Mouse (Mus musculus) heart, adult 9 months (tissue): ENCODE data around the gene Nfx1.

Experiments used
- DNase-seq, 2 experiments: peaks; one replicate each; pipeline ENCODE4 v3.0.0; 2022; ENCODE audit warnings: low spot score in 2 of 2

Gene Nfx1

DNA sequence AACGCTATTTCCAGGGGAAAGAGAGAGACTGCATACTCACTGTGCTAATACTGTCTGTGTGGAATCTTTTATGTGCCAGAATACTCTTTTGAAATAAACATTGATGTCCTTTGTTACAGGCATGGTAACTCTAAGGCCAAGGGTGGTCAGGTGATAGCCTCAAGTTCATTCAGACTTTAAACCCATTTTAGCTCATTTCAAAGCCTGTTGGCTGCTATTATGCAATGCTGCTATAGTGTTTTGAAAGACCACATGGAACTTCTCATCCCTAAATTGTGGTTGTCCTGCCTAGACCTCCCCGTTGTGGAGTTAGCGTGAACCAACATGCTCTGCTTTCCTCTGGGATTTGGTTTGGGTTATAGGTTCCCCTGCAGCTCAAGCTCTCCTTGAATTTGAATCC is 5.0 kb downstream of the Nfx1 start:
- DNase-seq = no peak

DNA sequence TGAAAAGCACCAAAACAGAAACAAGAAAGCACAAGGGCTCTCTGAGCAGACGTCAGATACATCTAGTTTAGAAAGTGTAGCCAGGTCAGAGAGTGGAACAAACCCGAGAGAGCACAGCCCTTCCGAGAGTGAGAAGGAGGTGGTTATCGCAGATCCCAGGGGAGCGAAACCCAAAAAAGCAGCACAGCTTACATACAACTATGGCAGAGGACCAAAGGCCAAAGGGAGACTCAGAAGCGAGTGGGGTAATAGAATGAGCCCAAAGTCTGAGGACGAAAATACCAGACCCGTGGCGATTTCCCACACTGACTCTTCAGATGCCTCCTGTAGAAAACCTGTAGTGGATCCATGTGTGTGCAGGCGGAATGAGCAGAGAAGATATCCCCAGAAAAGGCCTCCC is 5.9 kb downstream of the Nfx1 start:
- no peak for DNase-seq

DNA sequence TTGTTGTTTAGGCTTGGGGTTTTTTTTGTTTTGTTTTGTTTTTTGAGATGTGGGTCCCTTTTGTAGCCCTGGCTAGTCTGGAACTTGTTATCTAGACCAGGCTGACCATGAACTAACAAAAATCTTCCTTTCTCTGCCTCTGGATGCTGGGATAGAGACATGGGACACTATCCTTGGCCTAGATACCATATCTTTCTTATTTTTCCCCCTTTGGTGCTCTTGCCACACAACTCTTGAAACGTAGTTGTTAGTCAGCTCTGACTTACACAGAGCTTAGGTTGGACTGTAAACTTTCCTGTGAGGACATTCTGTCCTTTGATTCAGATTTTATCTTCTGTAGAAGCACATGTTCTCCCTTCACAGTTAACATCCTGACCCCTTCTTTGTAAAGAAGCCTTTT is 8.7 kb downstream of the Nfx1 start:
- DNase-seq = no peak

DNA sequence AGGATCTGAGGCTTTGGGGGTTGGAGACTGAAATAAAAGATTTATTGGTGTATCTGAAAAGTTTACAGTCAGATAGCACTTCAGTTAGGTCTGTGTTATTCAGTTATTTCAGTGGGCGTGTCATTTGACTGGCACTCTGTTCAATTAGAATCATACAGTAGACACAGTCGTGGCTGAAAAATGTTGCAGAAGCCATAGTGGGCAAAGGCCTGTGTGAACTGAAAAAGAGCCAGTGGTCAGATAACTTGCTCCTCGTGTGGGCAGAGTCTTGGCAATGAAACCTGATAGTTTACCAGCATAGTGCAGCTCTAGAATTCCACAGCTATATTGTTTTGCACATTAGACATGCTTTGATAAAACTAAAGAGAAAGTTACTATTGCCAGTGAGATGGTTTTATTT is 11.8 kb downstream of the Nfx1 start:
- DNase-seq = no peak

DNA sequence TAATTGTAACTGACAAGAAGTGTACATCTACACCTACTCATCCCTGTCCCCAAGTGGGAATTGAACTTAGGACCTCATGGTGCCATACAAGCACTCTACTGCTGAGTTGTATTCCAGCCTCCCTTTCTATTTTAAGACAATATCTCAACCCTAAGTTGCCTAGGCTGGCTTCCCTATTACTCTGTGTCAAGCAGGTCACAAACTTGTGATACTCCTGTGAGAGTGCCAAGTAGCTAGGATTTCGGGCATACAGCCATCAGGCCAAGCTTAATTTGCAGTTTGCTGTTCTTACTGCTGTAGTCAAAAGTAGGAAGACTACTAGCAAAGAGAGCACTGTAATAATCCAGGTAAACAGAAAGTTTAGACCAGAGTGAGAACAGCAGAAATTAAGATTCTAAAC is 13.0 kb downstream of the Nfx1 start:
- DNase-seq = peak; percentile 35 to 72

DNA sequence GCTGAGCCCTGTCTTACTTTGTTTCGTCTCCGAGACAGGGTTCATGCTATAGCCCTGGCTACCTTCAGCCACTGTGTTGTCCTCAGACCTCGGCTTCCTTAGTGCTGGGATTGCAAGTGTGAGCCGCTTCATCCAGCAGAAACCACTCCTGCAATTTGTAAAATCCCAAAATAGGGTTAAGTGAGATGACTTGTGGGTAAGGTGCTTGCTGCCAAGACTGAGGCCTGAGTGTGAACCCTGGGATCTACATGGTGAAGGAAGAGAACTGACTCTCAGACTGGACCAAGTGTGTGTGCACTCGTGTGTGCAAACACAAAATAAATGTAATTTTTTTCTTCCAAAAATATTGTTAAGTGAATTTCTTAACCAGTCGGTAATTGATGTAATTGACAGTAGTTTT is 18.9 kb downstream of the Nfx1 start:
- no peak for DNase-seq

DNA sequence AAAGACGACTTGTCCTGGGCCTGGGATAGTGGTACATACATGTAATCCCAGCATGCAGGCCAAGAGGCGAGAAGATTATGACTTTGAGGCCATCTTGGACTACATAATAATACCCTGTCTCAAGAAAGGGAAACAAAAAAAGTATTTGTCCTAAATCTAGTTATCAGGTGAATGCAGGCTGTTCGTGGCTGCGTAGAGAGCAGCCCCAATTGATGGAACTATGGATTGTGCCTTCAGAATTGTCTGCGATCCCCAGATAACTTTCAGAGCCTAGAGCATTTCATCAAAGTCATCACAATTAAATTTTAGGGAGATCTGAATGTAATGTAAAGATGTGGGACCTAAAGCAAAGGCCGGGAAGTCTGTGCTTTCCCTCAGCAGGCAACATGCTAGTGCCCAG is 25.6 kb downstream of the Nfx1 start:
- DNase-seq = no peak

DNA sequence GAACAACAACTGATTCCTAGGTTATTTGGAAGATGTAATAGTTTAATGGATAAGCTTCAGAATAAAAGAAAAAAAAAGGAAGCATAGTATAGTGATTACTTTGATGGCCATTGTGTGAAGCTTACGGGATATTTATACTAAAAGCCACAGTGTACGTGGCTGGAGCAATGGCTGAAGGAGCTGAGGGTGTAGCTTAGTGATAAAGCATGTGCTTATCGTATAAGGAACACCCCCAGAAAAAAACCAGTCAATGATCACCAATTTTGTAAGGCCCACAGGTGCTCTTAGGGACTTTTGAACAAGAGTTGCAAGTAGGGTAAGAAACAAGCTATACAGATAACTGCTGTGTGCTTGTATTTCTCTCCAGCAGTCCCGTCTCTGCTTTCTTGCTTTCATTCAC is 27.2 kb downstream of the Nfx1 start:
- DNase-seq = no peak

DNA sequence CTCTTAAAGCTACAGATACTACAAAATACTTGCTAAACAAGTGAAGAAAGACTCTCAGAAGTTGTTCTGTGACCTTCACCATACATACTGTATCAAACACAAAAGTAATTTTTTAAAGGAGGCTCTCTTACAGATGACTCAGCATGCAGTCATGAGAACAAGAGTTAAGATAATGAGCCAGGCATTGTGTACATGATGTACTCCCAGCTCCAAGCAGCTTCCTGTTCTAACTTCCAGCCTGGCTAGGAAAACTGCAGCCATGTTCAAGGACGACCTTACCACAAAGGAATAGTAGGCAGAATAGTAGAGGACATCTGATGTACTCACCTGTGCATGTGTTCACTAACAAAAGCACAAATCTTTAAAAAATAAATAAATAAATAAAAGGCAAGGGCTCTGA is 29.6 kb downstream of the Nfx1 start:
- DNase-seq = no peak

DNA sequence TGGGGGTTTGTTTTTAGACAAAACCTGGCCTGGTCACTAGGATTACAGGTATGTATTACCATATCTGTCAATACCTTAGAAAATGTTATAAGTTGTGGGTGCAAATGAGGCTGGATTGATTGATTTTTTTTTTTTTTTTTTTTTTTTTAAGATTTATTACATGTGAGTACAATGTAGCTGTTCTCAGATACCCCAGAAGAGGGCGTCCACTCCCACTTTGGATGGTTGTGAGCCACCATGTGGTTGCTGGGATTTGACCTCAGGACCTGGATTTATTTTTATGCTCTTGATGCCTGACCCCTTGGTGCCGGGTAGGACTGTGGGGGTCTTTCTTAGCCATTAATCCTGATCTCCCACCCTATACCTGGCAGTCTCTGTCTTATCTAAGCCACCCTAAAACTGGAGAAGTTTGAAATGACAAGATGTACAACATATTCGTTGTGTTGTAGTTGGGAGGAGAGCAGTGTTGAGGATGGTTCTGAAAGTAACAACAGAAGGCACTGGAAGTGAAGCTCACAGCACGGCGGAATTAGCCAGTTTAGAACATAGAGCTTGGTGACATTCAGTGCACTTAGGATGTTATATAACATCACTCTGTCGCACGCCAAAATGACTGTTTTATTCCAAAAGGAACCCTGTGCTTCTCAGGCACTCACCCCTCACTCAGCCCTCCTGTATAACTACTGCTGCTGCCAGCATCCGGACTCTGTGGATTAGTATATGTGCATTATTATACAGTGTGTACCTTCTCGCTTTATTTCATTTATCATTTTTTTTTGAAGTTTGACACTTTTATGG is 30.3 kb downstream of the Nfx1 start:
- no peak for DNase-seq

DNA sequence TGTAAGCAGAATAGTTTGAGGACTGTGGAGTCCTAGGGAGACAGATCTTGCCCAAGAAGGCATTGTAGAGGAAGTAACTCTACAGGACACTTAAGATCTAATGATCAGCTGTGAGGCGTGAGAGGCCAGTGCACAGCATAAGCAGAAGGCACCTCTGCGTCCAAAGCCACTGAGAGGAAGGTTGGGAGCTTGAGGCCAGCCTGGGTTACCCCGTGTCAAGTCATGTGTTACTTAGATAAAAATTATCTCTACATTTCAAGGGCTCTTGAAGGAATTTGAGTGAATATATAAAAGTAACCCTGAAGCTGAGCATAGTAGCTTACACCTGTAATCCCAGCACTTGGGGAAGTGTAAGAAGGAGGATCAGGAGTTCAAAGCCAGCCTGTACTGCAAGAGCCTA is 42.6 kb downstream of the Nfx1 start:
- no peak for DNase-seq

DNA sequence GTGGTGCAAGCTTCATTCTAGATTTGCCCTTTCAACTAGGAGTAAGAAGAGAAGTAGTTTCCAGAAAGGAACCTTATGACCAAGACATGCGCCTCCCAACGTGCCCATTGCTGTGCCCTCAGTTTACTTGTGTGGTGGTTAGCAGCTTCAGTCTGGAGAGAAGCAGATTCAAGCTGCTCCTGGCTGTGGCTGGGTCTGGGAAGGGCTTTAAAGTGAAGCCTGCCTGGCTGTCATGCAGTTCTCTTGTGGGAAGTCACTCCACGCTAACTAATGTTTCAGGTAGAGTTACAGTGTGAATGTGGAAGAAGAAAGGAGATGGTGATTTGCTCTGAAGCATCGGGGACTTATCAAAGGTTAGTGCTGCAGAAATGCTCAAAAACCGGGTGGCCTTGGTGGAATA is 45.1 kb downstream of the Nfx1 start:
- no peak for DNase-seq

DNA sequence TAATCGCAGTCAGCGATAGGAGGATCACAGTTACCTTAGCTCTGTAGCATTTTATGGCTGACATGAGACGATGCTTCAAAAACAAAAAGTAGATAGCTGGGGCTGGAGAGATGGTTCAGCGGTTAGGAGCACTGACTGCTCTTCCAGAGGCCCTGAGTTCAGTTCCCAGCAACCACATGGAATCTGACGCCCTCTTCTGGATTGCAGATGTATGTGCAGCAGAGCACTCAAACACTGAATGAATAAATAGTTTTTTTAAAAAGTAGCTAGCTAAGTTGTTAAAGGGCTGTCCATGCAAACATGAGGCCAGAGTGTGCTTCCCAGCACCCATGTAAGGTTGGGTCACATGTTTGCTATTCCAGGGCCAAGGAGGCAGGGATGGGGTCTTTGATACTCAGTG is 50.4 kb downstream of the Nfx1 start:
- DNase-seq = no peak

DNA sequence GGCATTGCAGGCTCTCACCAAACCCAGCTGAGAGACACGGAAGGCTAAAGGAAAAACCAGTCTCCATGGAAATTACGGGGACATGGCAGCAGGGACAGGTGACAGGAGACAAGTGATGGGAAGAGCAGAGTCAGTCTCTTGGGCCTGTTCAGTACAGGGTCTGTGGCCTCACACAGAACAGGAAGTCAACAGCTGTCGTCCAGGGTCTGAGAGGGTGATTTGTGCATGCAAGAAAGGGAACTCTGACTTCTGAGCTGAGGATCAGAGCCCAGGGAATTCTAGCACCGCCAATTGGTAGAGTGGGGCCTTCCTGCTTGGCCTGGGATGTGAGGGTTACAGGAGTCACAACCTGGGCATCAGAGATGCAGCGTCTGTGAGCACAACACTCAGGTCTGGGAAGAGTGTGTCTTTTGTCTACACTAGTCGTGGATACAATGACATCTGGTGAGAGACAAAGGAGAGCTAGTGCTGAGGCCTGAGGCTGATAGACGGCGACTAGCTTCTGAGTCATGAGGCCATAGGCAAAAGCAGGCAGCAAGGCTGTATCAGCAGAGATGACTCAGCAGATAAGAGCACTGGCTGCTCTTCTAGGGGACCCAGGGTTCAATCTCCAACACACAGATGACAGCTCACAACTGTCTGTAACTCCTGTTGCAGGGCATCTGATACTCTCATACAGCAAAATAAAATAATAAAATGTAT is 55.5 kb downstream of the Nfx1 start:
- no peak for DNase-seq

DNA sequence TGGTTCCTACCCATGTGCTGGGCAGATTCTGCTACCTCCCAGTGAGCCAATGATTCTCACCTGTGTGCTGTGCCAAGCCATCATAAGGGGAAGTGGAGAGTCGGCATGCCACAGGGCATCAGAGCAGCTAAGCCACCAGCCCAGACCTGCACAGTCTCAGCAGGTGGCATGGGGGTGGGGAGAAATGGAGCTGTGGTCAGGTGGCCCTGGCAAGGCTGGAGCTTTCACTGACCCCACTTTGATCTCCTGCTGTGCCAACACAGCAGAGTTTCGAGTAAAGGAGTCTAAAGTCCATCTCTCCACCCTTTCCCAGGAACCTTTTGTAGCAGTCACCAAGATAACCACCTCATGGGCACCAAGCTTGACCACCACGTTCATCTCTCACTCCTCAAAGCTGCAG is 57.2 kb downstream of the Nfx1 start:
- DNase-seq = no peak

DNA sequence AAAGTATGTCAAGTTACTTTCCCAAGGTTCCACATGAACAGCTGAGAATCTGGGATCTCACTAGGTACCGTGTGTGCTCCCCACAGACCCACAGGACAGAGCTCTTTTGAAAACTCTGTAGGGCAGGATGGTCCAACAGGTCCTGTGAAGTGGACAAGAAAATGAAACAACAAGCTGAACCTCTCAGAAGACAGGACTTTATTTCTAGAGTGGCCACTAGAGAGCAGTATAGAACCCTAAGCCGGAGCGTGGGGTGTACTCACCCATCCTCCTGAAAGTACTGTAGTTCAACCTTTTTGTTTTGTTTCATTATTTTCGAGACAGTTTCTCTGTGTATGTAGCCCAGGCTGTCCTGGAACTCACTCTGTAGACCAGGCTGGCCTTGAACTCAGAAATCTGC is 57.6 kb downstream of the Nfx1 start:
- peak in 1 of 2 experiments; percentile 22 for DNase-seq

DNA sequence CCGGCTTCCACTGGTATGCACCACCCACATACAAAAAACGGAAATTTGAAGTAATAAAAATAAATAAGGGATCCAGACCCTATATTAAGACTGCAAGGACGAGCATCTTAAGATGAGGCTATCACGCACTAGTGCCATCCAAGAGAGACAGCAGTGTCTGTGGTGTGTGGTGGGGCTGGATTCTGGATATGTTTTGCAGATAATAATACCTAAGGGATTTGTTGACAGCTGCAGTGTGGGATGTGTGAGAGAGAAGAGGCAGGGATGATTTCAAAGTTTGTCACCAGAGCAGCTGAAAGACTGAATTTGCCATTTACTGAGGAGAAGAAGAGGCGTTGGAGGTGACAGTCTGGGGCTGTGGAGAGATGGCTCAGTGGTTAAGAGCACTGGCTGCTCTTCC is 58.7 kb downstream of the Nfx1 start:
- no peak for DNase-seq

DNA sequence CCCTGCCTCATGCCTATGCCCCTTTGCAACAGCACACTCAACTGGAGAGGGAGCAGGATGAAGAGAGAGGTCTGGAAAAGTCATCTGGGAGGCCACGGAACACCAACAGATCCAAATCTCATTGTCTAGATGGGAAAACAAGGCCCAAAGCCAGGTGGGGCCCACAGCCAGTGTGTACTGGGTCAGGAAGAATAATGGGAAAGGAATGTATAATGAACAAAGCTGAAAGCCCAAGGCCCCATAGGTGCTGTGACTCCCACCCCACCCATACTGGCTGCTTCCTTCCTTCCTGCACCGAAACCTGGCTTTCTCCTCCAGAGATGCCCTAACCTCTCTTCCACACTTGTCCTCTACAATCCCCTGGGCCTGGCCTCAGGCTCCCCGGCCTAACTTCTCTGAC is 60.5 kb downstream of the Nfx1 start:
- peak; percentile 73 to 89 for DNase-seq

DNA sequence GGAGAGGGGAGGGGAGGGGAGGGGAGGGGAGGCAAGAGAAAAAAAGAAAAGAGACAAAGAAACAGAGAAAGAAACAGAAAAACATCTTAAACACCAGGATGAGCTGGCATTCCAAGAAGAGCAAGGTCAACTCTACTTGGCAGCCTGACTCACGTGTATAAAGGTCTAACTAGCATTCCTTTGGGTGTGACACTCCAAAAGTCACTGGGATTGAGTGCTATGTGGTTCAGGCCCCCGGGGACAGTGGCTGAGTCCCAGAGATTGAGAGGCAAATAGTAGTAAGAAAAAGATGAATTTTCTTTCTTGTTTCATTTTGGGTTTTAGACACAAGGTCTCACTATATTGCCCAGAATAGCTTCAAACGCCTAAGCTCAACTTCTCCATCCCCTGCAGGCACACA is 67.2 kb downstream of the Nfx1 start:
- no peak for DNase-seq

DNA sequence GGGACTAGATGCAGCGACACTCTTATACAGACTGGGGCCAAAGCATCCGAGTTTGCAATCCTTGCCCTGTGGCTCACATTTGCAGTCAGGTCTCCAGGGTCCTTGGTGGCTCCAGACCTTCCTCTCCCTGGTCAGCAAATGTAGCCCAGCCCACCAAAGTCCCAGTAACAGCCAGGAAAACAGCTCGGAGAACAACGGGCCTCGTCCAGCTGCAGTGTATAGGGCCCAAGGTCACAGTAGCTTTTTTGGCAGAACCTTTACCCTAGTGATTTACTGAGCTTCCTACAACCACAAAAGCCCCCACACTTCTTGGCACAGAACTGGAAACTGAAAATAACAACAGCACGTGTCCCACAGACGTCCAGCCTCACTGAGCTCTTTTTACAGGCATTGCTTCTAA is 70.3 kb downstream of the Nfx1 start:
- peak; percentile 53 to 82 for DNase-seq

DNA sequence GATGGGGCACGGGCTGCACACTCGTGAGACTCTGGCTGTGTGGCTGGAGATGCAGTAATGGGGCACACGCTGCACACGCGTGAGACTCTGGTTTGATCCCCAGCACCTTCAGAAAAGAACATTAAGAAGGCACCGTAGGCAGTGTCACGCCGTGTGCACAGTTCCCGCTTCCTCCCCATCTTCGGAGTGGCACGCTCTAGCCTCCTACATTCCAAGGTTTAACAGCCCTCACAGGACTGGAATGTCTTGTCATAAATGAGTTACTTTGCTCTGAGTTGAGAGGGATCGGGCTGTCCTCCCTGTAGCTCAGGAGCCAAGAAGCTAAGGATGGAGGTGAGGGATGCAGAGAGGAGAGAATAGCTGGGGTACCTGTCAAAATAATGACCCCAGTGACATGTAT is 72.2 kb downstream of the Nfx1 start:
- DNase-seq = no peak

DNA sequence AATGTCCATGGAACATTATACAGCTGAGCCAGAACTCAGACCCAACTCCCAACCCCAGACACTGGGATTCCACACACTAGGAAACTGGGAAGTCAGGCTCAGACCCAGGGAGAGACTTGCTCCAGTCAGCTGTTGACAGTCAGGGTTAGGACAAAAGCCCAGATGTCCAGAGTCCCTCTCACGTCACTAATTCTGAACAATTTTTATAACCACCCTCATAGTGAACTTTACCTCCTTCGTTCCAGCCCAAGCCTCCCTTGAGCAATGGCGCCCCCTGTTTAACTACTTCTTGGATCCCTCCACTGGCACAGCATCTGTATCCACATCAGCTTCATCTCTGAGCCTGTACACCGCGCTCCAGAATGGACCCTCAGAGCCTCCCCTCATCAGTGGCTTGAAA is 73.3 kb downstream of the Nfx1 start:
- DNase-seq = peak; percentile 35 to 42

DNA sequence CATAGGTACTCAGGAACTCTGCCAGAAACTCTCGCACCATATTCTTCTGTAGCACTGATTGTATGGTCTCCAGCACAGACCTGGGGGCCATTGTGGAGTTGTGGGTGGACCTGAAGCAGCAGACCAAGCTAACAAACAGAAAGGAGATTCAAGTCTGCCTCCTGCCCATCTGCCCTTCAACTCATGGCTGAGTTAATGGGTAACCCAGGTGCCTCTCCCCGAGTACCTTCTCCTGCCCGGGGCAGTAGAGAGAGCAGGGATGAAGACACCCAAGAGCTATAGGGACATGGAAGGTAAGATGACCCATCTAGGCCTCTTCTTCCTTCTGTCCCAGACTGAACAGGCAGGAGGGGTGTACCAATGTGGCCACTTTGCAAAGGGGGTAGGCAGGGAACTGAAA is 74.6 kb downstream of the Nfx1 start:
- DNase-seq = no peak
